ENCODE assay signal across 8 mouse cellular contexts in genomic region chr1:159163113-159163885, GRCm38 (mm10).
A peak's percentile ranks its signal among the peaks of the same experiment; 100 is the strongest.
DNase-seq lines count a peak whose midpoint lies in the region; ATAC-seq and TF ChIP-seq lines count a peak whose summit lies in the region.

No protein-coding gene starts in this region.

- no peaks in the 10 kb centered on the region for H3K36me3 ChIP-seq in intestine, embryonic 16.5 days (ENCODE audit: control insufficient read depth, insufficient read depth, low read length)
- H3K36me3 ChIP-seq in stomach, embryonic 15.5 days = no peaks in the 10 kb centered on the region
- H3K36me3 ChIP-seq in liver, postnatal 0 days (replicated peaks; ENCODE audit: insufficient read depth, low read length) = no peaks in the 10 kb centered on the region

- H3K4me3 ChIP-seq in intestine, embryonic 16.5 days (ENCODE audit: low read length) = no peak overlapping the region
- H3K4me3 ChIP-seq in stomach, embryonic 15.5 days (replicated peaks) = no peak overlapping the region
- no peak overlapping the region for H3K4me3 ChIP-seq in liver, postnatal 0 days (ENCODE audit: low read depth, low read length)

- H3K9me3 ChIP-seq in intestine, embryonic 16.5 days (ENCODE audit: control insufficient read depth, low read length) = no peaks in the 10 kb centered on the region
- no peaks in the 10 kb centered on the region for H3K9me3 ChIP-seq in stomach, embryonic 15.5 days
- no peaks in the 10 kb centered on the region for H3K9me3 ChIP-seq in liver, postnatal 0 days (ENCODE audit: low read length)

- H3K4me1 ChIP-seq in intestine, embryonic 16.5 days (ENCODE audit: control insufficient read depth, insufficient read depth, low read length) = no peaks in the 10 kb centered on the region
- no peaks in the 10 kb centered on the region for H3K4me1 ChIP-seq in stomach, embryonic 15.5 days
- no peaks in the 10 kb centered on the region for H3K4me1 ChIP-seq in liver, postnatal 0 days (ENCODE audit: insufficient read depth)

- peak; percentile 56; the same call in 1 of the 2 replicates for ATAC-seq in intestine, embryonic 16.5 days
- ATAC-seq in stomach, embryonic 15.5 days (ENCODE audit: insufficient read depth, low FRiP score, low read depth) = no peak; the same call in 1 of the 2 replicates
- ATAC-seq in liver, postnatal 0 days = no peak

- no peaks in the 10 kb centered on the region for H3K27me3 ChIP-seq in intestine, embryonic 16.5 days (replicated peaks; ENCODE audit: control insufficient read depth, insufficient read depth, low read length)
- no peaks in the 10 kb centered on the region for H3K27me3 ChIP-seq in stomach, embryonic 15.5 days (replicated peaks)
- no peaks in the 10 kb centered on the region for H3K27me3 ChIP-seq in liver, postnatal 0 days (ENCODE audit: insufficient read depth, low read length)

- no peak for TF ChIP-seq CTCF in liver, postnatal 0 days (IDR thresholded peaks at IDR 0.05; ENCODE audit: low read depth)

- peak overlapping the region; percentile 40 for H3K27ac ChIP-seq in intestine, embryonic 16.5 days (ENCODE audit: low read length)
- peak overlapping the region; percentile 38; the same call in 1 of the 2 replicates for H3K27ac ChIP-seq in stomach, embryonic 15.5 days
- H3K27ac ChIP-seq in liver, postnatal 0 days (ENCODE audit: low read depth) = no peak overlapping the region

- no peak overlapping the region for H3K9ac ChIP-seq in intestine, embryonic 16.5 days (ENCODE audit: low read depth, low read length)
- no peak overlapping the region for H3K9ac ChIP-seq in stomach, embryonic 15.5 days
- H3K9ac ChIP-seq in liver, postnatal 0 days (replicated peaks) = no peak overlapping the region

- WGBS in intestine, embryonic 16.5 days = 37% methylated on average over 4 of the region's 4 CpGs
- WGBS in stomach, embryonic 15.5 days = 26% methylated on average over 4 of the region's 4 CpGs
- WGBS in liver, postnatal 0 days (ENCODE audit: insufficient replicate concordance) = 40% methylated on average over 4 of the region's 4 CpGs

- no peak for TF ChIP-seq EP300 in liver, postnatal 0 days (IDR thresholded peaks at IDR 0.05; ENCODE audit: low read depth)

- DNase-seq in cerebellum, postnatal 10 days = peak; percentile 31 to 38
- DNase-seq in cerebellum, adult 8-10 months = no peak
- peak; percentile 48 for DNase-seq in ovary, adult 18-20 months (ENCODE audit: low spot score)
- no peak for DNase-seq in ovary, postnatal 10 days (ENCODE audit: low spot score)
- no peak for DNase-seq in B cell, adult 2 months
- DNase-seq in liver, postnatal 0 days = no peak

- no peak overlapping the region for H3K4me2 ChIP-seq in intestine, embryonic 16.5 days (ENCODE audit: low read depth, low read length)
- H3K4me2 ChIP-seq in stomach, embryonic 15.5 days = 0 out of 2 replicates have a peak overlapping the region, but pooled peaks have one; percentile 1
- H3K4me2 ChIP-seq in liver, postnatal 0 days (ENCODE audit: low read depth, low read length) = no peak overlapping the region

Comparison
In these comparisons a context has a peak if more than half of its experiments do, and no peak if none do; other contexts are left out.
1. DNase-seq: peak in cerebellum, postnatal 10 days (2 of 2) and ovary, adult 18-20 months (single experiment); none in cerebellum, adult 8-10 months (single experiment), ovary, postnatal 10 days (single experiment), B cell, adult 2 months (0 of 2) and liver, postnatal 0 days (single experiment).